Mouse (Mus musculus) heart, embryonic 10.5 days (tissue): ENCODE measurements around the gene Hmcn2. TPM values are rescaled to one million over a fixed set of nuclear protein-coding genes. Genes with fewer than 3 reads are reported as not detected.

Source experiments
- DNase-seq: peaks from one replicate; pipeline ENCODE4 v3.0.0-alpha.2; 2017; ENCODE audit warnings: low spot score
- H3K27ac ChIP-seq: fragments of 300-500 bp; sonication (generic); 2 replicates; pipeline ENCODE4 v1.5.1; 2016; ENCODE audit warnings: mild to moderate bottlenecking
- H3K27me3 ChIP-seq: fragments of 300-500 bp; sonication (generic); 2 replicates; pipeline ENCODE4 v1.6.1; 2016; ENCODE audit warnings: mild to moderate bottlenecking; ENCODE audit not compliant: poor library complexity, insufficient read depth, severe bottlenecking
- H3K36me3 ChIP-seq: fragments of 300-500 bp; sonication (generic); 2 replicates; pipeline ENCODE4 v1.6.1; 2016; ENCODE audit warnings: mild to moderate bottlenecking, moderate library complexity
- H3K4me1 ChIP-seq: fragments of 300-500 bp; sonication (generic); 2 replicates; pipeline ENCODE4 v1.6.1; 2016; ENCODE audit warnings: mild to moderate bottlenecking
- H3K4me3 ChIP-seq: fragments of 300-500 bp; sonication (generic); 2 replicates; pipeline ENCODE4 v1.5.1; 2016; ENCODE audit warnings: mild to moderate bottlenecking, moderate library complexity
- H3K9me3 ChIP-seq: fragments of 300-500 bp; sonication (generic); 2 replicates; pipeline ENCODE4 v1.6.1; 2016; ENCODE audit warnings: mild to moderate bottlenecking, moderate library complexity
- WGBS: fragments of 180-500 bp; shearing (Covaris S2); methylation state at CpG from one replicate; pipeline ENCODE4 v1.1.7; 2016; 5-methylcytosine and 5-hydroxymethylcytosine counted together
- polyA plus RNA-seq: library from polyadenylated mRNA; unstranded; fragments of >200 nt; fragmentation: Nextera tagmentation; extraction: Ambion mirVana; gene quantifications from 2 replicates; pipeline ENCODE4 v1.2.1, GENCODE M21; 2016

Hmcn2 gene
- polyA plus RNA-seq, 1 experiment from 2014 or later: 0.33 TPM

DNA sequence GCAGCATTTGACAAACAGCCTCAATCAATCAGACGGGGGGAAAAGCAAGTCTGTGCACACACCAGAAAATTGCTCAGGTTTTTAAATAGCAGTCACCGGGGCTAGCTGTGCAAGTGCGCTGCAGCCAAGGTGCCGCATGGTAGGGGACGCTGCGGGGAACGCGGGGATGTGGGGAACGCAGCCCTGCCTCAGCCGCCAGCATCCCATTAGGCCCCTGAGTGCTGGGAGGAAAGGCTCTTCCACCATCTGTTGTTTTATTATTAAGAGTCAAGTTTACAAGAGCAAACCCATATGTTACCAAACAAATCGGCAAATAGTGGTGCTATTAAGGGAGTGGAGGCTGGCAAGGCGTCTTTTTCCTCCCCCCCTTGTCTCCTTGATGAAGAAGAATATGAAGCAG, 175.0 kb downstream of the Hmcn2 start:
- Histone ChIP-seq H3K4me1 (no peaks in the 10 kb centered on the region), H3K9me3 (no peaks in the 10 kb centered on the region), H3K27ac (no peak overlapping the region), H3K36me3 (no peaks in the 10 kb centered on the region), H3K4me3 (no peak overlapping the region), H3K27me3 (peaks cover 56% of the 10 kb centered on the region)
- 65% methylated on average over 12 of the region's 12 CpGs for WGBS
- DNase-seq: no peak

GRCm38 (mm10) chr2:31490556-31490955, 176.3 kb downstream of the Hmcn2 start:
- no peaks in the 10 kb centered on the region for H3K9me3 ChIP-seq
- WGBS: 73% methylated on average over 2 of the region's 2 CpGs
- peaks cover 57% of the 10 kb centered on the region for H3K27me3 ChIP-seq
- no peak overlapping the region for H3K27ac ChIP-seq
- H3K4me3 ChIP-seq: no peak overlapping the region
- peaks cover 4% of the 10 kb centered on the region; the same call in 1 of the 2 replicates for H3K4me1 ChIP-seq
- H3K36me3 ChIP-seq: no peaks in the 10 kb centered on the region
- no peak for DNase-seq

DNA sequence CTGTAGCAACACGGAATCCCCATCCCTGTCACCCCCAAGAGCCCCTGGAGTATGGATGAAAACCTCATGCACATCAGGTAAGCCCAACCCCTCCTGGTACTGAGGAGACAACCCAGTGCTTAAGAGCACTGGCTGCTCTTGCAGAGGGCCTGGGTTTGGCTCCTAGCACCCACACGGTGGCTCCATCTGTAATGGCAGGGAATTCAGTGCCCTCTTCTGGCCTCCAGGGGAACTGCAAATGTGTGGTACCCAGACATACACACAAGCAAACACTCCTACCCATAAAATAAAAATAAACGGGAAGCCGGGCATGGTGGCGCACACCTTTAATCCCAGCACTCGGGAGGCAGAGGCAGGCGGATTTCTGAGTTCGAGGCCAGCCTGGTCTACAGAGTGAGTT, 178.1 kb downstream of the Hmcn2 start:
- Histone ChIP-seq H3K36me3 (no peaks in the 10 kb centered on the region), H3K4me3 (no peak overlapping the region), H3K4me1 (peaks cover 7% of the 10 kb centered on the region; the same call in 1 of the 2 replicates), H3K9me3 (no peaks in the 10 kb centered on the region), H3K27me3 (peaks cover 67% of the 10 kb centered on the region), H3K27ac (no peak overlapping the region)
- no peak for DNase-seq
- 90% methylated on average over 8 of the region's 8 CpGs for WGBS

DNA sequence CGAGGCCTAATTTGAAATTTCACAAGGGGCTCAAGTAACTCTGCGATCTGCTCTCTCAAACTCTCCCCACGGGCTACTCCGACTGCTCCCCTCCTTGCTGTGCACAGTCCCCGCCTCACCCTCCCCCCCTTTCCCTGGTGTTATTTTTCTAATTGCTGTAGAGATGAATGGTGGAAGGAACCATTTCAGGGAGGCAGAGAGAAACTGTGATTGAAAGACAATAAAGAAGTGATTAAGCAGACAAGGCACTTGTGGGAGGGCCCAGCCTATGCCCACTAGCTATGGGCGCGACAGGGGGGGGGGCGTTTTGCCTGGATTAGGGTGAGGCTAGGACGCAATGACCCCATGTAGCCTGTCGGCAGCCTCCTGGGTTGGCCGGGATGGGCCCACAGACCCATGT, 179.0 kb downstream of the Hmcn2 start:
- H3K4me3 ChIP-seq: no peak overlapping the region
- DNase-seq: no peak
- H3K4me1 ChIP-seq: peaks cover 7% of the 10 kb centered on the region; the same call in 1 of the 2 replicates
- no peaks in the 10 kb centered on the region for H3K9me3 ChIP-seq
- 73% methylated on average over 11 of the region's 11 CpGs for WGBS
- no peak overlapping the region for H3K27ac ChIP-seq
- no peaks in the 10 kb centered on the region for H3K36me3 ChIP-seq
- peaks cover 70% of the 10 kb centered on the region for H3K27me3 ChIP-seq

GRCm38 (mm10) chr2:31494315-31494714, 180.1 kb downstream of the Hmcn2 start:
- Histone ChIP-seq H3K4me3 (no peak overlapping the region), H3K27me3 (peaks cover 74% of the 10 kb centered on the region), H3K4me1 (peaks cover 7% of the 10 kb centered on the region; the same call in 1 of the 2 replicates), H3K36me3 (no peaks in the 10 kb centered on the region), H3K9me3 (no peaks in the 10 kb centered on the region), H3K27ac (no peak overlapping the region)
- DNase-seq: no peak
- WGBS: 78% methylated on average over 5 of the region's 5 CpGs

- peaks cover 7% of the 10 kb centered on the region; the same call in 1 of the 2 replicates for H3K4me1 ChIP-seq
- peaks cover 75% of the 10 kb centered on the region for H3K27me3 ChIP-seq
- no peaks in the 10 kb centered on the region for H3K9me3 ChIP-seq
- 77% methylated on average over 13 of the region's 13 CpGs for WGBS
- DNase-seq: no peak
- H3K36me3 ChIP-seq: no peaks in the 10 kb centered on the region
- H3K27ac ChIP-seq: no peak overlapping the region
- no peak overlapping the region for H3K4me3 ChIP-seq
Measured at GRCm38 (mm10) chr2:31495046-31495476, 180.8 kb downstream of the Hmcn2 start.

GRCm38 (mm10) chr2:31496141-31496540, 181.9 kb downstream of the Hmcn2 start:
- 55% methylated on average over 1 of the region's 1 CpGs for WGBS
- H3K9me3 ChIP-seq: no peaks in the 10 kb centered on the region
- no peak overlapping the region for H3K27ac ChIP-seq
- H3K4me3 ChIP-seq: no peak overlapping the region
- no peaks in the 10 kb centered on the region for H3K36me3 ChIP-seq
- H3K4me1 ChIP-seq: peaks cover 7% of the 10 kb centered on the region; the same call in 1 of the 2 replicates
- peaks cover 80% of the 10 kb centered on the region for H3K27me3 ChIP-seq
- no peak for DNase-seq

- Histone ChIP-seq H3K9me3 (no peaks in the 10 kb centered on the region), H3K4me3 (no peak overlapping the region), H3K36me3 (no peaks in the 10 kb centered on the region), H3K27me3 (peaks cover 90% of the 10 kb centered on the region), H3K27ac (no peak overlapping the region), H3K4me1 (peaks cover 7% of the 10 kb centered on the region; the same call in 1 of the 2 replicates)
- DNase-seq: no peak
- 73% methylated on average over 7 of the region's 7 CpGs for WGBS
Measured at GRCm38 (mm10) chr2:31497113-31497512, 182.9 kb downstream of the Hmcn2 start.

DNA sequence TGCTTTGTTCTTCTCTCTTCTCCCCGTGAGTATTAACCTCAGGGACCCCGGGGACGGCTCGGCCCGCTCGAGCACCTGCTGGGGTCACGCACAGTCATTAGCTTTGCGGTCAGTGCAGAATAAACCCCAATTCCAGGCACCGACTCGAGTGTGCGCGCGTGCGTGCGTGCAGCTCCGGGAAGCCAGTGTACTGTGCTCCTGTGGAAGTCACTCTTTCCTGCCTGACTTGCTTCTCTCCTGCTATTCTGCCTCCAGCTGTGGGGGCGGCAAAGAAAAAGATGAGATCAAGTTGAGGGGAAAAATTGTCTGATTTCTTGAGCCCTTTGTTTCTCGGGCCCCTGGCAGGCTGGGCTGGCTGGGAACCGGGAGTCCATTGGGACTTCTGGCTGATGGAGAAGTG, 183.4 kb downstream of the Hmcn2 start:
- Histone ChIP-seq H3K4me3 (no peak overlapping the region), H3K9me3 (no peaks in the 10 kb centered on the region), H3K36me3 (no peaks in the 10 kb centered on the region), H3K27me3 (peaks cover 95% of the 10 kb centered on the region), H3K27ac (no peak overlapping the region), H3K4me1 (peaks cover 7% of the 10 kb centered on the region; the same call in 1 of the 2 replicates)
- 84% methylated on average over 19 of the region's 19 CpGs for WGBS
- DNase-seq: no peak

DNA sequence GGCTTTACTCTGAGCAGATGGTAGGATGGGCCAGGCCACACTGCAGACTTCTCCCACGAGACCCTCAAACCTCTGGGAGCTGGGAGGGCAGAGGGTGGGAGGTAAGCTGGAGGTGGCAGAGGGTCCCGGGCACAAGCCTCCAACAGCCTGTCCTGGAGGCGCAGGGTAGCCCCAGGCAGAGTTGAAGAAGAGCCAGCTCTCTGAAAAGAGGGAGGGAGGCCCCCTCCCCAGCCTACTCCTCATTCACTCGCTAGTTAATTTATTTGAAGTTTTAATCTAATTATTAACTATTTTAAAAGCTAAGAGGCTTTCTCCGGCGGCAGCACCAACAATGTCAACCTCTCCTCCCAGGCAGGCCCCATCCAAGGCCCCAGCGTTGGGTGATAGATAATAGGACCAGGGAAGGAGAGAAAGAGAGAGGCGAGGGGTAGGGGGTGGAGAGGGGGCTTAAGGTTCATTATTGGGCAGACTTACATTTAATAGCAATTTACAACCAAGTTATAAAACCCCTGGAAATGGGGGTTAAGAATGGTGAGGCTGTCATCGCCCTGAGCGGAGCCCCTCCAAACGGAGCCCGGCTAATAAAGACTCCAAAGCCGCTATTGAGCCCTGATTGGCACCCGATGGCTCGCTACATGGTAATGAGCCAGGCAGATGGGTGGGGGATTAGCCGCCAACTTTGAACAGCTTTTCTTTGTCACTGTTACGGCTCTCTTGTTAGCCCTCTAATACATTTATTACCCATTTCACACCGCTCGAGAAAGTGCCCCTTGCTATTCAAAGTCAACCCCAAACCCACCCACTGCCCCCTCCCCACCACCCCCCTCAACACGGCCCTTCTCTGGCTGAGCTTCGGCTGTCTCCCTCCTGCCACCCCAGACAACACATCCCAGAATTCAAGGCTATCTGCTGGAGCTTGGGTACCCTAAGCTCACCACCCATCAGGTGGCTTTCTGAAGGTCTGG, 185.4 kb downstream of the Hmcn2 start:
- Histone ChIP-seq H3K27me3 (peaks cover 98% of the 10 kb centered on the region), H3K27ac (no peak overlapping the region), H3K4me1 (peaks cover 13% of the 10 kb centered on the region), H3K4me3 (no peak overlapping the region), H3K9me3 (no peaks in the 10 kb centered on the region), H3K36me3 (no peaks in the 10 kb centered on the region)
- no peak for DNase-seq
- WGBS: 58% methylated on average over 21 of the region's 21 CpGs

DNA sequence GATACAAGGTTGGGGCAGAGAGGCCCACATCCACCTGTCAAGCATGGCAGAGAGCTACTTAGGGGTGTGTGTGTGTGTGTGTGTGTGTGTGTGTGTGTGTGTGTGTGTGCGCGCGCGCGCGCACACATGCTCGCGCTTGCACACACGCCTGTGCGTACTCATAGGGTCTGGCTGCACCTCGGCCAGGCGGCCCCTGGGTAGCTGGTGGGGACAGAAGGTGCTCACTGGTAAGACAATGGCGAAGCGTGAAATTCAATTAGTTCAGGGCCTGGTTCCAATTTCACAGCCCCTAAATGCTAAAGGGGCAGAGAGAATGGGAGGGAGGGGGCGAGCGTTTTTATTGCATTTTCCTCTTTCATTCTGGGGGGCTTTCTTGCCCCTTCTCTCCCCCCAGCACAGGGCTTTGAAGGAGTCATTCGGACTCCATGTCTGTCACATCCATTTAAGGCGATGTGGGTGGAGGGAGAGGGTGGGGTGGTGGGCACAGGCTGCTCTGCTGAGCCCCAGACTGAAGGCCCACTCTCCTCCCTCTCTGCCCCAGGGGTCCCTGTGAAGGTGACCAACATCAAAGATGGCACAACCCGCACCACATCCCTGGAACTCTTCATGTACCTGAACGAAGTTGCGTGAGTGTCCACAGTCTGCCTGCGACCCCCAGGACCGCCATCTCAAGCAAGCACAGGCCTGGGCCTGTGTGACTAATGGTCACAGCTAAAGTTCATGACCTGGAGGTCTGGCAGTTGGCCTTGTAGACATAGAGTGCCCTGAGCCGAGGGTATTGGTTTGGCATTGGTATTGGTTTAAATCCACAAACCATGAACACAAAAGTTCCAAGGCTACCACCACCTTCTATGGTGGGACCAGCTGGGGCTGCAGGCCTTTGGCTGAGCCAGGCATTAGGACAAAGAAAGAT, 186.3 kb downstream of the Hmcn2 start:
- DNase-seq: no peak
- no peak overlapping the region for H3K27ac ChIP-seq

GRCm38 (mm10) chr2:31501448-31502130, 187.4 kb downstream of the Hmcn2 start:
- Histone ChIP-seq H3K36me3 (no peaks in the 10 kb centered on the region), H3K27ac (no peak overlapping the region), H3K4me3 (no peak overlapping the region), H3K9me3 (no peaks in the 10 kb centered on the region), H3K4me1 (peaks cover 10% of the 10 kb centered on the region), H3K27me3 (peaks cover 88% of the 10 kb centered on the region)
- 60% methylated on average over 20 of the region's 20 CpGs for WGBS
- DNase-seq: no peak

More for the DNA sequence above, 186.3 kb downstream of the Hmcn2 start:
- WGBS: 83% methylated on average over 24 of the region's 24 CpGs
- peaks cover 14% of the 10 kb centered on the region for H3K4me1 ChIP-seq
- H3K27me3 ChIP-seq: peaks cover 98% of the 10 kb centered on the region
- no peak overlapping the region for H3K4me3 ChIP-seq
- no peaks in the 10 kb centered on the region for H3K36me3 ChIP-seq
- H3K9me3 ChIP-seq: no peaks in the 10 kb centered on the region
